Mouse (Mus musculus) layer of hippocampus, adult 11-12 months (tissue): ENCODE data around the gene Vwa2.

ENCODE experiments used
- DNase-seq: peaks from one replicate; pipeline ENCODE4 v3.0.0; 2022; ENCODE audit warnings: low spot score

The Vwa2 gene

DNA sequence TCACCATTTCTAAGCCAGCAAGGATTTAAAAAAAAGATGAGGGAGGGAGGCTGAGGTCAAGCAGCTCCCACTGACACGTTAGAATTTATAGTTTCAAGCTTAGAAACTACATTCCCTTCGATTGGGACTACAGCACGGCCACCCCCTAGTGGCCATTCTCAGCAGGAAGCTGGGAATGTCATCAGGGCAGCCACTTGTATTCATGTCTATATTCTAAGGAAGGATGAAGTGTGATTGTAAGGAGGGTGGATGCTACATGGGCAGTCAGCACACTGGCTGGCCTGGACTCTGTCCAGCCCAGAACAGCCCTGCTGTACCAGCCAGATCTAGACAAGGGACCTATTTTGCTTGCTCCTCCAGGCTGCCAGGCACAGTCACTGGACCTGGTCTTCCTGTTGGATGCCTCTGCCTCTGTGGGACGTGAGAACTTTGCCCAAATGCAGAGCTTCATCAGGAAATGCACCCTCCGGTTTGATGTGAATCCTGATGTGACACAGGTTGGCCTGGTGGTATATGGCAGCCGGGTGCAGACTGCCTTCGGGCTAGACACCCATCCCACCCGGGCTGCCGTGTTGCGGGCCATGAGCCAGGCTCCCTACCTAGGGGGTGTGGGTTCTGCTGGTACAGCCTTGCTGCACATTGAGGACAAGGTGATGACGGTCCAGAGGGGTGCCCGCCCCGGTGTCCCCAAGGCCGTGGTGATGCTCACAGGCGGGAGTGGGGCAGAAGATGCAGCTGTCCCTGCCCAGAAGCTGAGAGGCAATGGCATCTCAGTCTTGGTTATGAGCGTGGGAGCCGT is 34.6 kb downstream of the Vwa2 start:
- DNase-seq = peak; percentile 46

DNA sequence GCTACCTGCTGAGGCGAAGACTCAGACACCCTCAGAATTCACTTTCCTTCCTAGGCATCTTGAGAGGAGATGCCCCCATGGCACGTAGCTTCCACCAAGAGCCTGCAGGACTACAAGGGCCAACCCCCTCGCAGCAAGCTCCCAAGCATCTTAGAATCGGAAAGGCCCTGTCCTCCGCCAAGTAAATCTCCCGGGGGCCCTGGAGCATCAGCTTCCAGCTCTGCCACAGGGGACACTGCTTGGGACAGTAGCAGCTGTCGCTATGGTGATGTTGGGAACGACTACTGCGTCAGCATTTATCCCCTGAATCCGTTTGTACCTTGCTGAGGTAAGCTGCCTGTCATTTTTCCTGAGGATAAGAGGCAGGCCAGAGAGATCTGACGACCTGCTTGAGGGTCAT is 36.5 kb downstream of the Vwa2 start:
- DNase-seq = no peak

DNA sequence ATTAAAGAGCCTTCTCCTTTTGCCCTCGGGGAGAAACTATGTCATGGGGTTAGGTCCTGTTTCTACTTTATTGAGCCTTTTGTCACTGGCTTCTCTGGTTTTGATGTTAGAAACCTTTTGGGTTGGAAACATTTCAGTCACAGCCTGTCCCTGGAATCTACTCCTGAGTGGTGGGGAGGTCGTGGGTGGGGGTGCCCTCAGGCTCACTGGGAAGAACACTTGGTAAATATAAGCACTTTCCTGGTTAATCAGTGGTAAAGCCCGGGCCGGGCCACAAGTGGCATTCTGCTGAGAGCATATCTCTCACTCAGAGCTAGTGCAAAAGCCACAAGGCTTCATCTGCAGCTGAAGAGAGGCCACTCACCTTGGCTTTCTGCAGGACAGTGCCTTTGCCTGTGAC is 39.7 kb downstream of the Vwa2 start:
- DNase-seq = no peak

DNA sequence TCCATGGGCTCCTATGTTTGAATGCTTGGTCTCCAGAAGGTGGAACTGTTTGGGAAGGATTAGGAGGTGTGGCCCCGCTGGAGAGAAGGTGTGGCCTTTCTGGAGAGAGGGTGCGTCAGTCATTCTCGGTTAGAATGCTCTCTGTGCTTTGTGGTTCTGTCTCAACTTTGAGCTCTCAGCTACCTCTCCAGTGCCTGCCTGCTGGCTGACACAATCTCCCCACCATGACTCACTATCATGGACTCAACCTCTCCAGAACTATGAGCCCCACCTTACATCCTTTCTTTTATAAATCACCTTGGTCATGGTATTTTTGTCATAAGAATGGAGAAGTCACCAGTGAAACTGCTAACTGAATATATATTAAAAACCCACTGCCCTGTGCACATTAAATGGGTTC is 40.6 kb downstream of the Vwa2 start:
- no peak for DNase-seq

DNA sequence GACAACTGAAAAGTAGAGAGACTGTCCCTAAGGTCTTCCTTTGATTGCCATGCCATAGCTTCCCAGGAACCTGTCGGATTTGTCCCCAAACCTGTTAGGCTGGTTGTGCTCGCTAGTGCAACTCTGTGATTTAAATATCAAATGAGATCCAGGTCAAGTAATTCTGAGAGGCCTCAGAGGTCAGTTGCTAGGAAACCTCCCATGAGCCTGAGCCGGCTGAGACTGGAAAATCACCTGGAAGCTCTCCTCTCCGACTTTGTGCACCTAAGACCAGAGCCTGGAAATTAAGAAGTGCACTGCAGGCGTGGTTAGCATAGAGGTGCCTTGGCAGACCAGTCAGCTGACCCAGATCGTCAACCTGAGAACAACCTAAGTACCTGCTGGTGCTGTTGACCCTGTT is 41.0 kb downstream of the Vwa2 start:
- DNase-seq = no peak

DNA sequence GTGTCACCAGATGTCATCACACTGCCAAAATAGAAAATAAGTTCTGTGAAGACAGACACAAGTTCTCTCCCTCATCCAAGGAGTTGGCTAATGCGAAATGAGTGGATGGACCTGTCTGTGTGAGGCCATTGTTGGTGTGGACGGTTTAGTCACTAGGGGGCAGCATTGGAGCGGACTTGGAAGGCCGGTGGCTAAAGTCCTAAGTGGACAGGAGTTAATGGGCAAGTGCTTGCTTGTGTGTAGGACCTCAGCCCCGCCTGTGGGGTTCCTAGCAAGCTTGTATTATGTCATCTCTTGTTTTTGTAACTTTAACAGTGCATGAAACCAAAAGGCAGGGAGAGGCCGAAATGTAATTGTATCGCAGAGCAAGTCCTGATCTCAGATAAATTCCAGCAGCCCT is 45.6 kb downstream of the Vwa2 start:
- DNase-seq = peak; percentile 87

DNA sequence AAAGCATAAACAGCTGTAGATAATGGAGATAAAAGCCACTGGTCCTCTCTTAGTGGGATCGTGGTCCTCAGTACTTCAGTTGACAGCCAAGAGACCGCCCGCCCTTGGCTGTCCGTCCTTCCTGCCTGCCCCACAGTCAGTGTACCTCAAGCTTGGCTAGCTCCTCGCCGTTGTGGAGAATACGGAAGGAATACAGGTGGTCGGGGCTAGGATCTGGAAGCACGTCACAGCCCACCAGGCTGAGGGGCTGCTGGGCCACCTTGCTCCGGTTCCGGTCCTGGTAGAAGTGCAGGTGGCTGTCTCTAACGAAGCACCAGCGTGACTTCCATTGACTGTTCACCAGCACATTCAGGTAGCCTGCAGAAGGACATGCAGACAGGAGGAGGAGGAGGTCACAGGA is 46.2 kb downstream of the Vwa2 start:
- no peak for DNase-seq

DNA sequence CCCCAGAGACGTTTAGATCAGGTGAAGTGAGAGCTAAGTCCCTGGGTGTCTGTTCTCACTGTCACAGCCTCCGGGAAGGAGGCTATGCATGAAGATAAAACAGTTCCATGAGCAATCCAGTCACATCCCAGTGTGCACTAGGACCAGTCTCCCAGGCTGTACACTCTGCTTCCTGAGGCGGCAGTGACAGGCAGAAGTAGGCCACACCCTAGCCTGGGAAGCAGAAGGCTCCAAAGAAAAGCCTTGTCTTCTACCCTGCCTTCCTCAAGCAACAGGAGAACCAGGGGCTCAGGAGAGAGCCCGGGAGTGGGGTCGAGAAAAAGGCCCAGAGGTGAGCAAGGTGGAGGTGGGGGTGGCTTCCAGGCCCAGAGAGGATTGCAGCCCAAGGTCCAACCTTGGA is 47.7 kb downstream of the Vwa2 start:
- no peak for DNase-seq

DNA sequence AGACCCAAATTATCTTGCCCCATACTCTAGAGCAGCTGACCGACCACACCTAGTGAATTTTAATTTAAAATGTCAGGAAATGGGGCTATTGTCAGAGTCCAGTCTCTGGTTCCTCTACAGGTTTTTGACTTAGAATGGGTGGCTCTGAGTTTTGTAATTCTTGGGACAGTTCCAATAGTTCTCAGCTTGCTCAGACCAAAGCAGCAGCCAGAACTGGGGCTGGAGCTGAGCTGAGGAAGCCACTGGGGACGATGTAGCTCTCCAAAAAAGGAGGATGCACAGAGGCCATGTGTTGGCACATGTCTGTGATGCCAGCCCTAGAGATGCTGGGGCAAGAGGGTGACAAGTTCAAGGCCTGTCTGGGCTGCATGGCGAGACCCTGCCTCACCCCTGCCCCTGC is 55.3 kb downstream of the Vwa2 start:
- DNase-seq = no peak

DNA sequence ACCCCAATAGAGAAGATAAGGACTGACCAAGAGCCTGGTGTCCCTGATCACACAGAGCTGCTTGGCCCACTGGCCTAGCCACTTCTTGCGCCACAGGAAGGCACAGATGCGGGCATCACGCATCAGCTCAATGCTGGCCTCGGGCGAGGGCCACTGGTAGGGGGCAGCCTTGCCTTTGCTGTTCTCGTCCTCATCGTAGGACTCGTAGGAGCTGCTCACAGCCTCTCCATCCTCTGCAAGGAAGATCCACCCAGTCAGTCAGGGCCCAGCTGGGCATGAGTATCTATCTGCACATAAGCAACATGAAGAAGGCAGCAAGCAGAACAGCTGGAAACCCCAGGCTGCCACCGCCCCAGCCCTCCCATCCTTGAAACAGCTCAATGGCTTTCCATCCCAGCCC is 56.0 kb downstream of the Vwa2 start:
- no peak for DNase-seq

DNA sequence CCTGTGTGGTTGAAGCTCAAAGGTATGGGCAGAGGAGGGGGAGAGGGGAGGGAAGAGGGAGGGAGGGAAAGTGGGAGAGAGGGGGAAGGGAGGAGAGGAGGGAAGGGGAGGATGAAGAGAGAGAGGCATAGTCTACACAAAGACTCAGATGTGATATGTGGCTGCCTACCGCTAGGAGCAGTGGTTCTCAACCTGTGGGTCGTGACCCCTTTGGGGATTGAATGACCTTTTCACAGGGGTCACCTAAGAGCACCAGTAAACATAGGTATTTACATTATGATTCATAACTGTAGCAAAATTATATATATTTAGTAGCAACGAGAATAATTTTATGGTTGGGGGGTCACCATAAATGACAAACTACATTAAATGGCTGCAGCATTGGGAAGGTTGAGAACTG is 59.8 kb downstream of the Vwa2 start:
- no peak for DNase-seq

DNA sequence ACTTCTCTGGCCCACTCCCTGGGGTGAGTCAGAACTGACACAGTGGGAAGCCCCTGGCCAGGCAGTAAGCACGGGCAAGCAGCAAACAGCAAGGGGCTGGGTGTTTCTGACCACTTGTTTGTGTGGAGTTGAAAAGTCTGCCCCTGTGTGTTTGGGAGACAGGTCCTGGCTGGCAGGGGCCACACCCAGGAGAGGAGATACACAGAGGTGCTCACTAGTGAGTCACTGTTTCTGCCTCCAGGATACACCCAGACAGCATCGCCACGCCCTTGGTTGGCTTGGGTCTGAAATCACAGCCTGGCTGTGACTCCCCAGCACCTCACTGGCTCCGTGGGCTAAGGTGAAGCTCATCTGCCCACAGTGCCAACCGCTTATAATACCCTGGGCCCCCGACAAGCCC is 61.1 kb downstream of the Vwa2 start:
- DNase-seq = no peak

DNA sequence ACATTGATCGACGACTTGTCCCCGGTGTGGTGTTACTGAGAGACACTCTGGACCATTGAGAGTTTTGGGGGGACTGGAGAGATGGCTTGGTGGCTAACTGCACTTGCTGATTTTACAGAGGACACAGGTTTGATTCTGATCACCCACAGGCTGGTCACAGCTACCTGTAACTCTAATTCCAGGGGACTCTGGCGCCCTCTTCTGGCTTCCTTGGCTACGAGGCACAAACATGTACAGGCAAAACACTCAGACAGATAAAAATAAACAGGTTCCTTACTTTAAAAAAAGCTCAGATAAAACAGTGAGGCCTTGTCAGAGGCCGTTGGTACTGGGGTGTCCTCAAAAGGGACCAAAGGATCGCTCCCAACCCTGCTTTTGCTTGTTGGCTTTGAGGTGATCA is 61.7 kb downstream of the Vwa2 start:
- no peak for DNase-seq

DNA sequence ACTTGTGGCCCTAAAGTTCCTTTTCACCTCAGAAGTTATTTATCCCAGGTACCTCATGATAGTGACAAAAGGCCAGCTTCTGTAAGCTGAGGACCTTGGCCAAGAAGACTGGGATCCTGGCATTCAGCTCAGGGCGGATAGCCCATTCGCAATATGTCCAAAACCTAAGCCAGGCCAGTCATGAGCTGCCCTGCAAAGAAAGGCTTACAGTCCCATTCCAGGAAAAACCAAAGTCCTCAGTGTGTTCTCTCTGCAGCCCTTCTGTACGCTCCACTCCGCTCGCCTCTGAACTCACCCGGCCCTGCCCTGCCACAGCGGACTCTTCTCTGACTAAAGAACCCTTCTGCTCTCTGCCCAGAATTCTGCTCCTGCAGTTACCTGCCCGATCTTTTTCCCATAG is 62.2 kb downstream of the Vwa2 start:
- DNase-seq = no peak

DNA sequence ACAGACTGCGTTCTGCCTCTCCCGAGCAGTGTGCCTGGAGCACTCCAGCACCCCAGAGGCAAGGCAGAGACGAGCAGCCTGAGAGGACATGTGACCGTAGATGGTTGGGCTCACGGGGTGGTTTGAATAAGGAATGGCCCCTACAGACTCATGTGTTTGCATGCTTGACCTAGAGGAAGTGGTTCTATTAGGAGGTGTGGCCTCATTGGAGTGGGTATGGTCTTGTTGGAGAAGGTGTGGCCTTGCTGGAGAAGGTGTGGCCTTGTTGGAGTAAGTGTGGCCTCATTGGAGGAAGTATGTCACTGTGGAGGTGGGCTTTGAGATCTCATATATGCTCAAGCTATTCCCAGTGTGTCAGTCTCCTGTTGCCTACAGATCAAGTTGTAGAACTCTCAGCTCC is 63.9 kb downstream of the Vwa2 start:
- no peak for DNase-seq

DNA sequence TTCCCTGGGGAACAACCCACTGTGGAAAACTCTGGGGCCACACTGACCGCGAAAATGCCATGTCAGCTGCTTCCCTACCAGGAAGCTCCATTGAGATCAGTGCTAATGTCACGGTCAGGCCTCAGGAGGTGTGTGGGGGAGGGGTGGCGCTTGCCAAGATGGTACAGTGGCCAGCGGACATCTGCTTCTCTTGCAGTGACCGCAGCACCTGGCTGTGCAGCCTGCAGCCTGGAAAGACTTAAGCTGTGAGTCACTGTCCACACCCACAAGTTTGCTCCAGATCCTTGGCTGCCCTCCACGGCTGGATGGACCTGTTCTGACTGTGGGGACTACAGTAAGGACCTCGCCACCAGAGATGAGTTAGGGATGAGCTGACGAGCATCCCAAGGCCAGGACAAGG is 65.8 kb downstream of the Vwa2 start:
- no peak for DNase-seq

DNA sequence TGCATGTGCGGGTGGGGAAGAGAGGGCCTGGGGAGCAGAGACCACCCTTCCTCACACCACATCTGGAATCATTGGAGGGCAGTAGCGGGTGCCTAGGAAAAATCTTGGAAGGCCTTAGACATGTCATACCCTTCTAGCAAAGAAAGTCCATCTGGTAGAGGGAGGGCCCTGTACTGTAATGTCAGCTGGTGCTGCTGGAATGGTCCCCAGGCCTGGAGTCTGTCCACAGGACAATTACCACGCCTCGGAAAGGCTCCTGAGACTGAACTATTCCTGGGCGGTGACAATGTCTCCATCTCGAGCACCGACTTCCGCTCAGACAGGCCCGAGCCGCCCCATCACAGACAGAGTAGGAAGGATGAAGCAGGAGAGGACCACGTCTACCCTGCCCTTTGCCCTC is 66.5 kb downstream of the Vwa2 start:
- no peak for DNase-seq

DNA sequence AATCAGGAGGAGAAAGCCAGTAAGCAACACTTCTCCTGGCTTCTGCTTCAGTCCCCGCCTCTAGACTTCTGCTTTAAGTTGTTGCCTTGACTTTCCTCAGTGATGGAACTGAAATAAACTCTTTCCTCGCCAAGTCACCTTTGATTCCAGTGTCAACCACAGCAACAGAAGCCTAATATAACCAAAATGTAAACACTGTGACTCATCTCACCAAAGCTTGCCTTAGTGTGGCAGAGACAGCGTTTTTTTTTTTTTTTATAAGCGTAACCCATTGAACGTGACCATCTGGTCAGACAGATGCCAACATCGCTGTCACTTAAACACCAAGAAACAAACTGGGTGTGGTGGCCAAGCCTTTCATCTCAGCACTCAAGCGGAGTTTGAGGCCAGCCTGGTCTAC is 68.2 kb downstream of the Vwa2 start:
- no peak for DNase-seq

DNA sequence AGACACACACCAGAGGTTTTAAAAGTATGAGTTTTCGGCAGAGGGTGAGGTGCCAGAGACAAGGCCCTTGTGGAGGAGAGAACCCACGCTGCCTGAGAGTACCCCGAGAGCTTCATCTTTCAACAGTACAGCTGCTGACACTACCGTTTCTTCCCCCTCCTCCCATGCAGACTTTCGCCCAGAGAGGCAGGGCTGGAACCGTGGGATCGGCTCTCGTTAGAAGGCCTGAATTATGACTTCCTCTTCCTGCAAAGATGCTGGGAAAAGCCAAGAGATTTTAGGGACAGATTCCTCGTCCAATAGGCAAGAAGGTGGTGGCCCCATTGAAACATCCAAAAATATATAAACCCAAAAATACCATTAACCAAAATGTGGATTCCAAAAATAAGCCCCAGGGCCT is 70.2 kb downstream of the Vwa2 start:
- no peak for DNase-seq

DNA sequence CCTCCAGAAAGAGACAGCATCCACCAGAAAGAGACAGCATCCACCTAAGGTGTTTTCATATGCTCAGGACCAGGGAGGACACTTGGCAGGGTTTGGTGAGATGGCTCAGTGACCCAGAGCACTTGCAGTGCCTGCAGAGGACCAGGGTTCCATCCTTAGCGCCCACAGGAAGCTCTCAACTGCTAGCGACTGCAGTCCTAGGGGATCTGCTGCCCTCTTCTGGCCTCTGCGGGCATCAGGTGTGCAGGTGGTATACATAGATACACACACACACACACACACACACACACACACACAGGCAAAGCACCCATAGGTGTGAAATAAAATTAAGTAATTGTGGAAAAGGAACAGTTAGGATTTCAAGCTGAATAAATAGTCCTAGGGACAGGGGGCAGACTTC is 70.8 kb downstream of the Vwa2 start:
- DNase-seq = no peak

DNA sequence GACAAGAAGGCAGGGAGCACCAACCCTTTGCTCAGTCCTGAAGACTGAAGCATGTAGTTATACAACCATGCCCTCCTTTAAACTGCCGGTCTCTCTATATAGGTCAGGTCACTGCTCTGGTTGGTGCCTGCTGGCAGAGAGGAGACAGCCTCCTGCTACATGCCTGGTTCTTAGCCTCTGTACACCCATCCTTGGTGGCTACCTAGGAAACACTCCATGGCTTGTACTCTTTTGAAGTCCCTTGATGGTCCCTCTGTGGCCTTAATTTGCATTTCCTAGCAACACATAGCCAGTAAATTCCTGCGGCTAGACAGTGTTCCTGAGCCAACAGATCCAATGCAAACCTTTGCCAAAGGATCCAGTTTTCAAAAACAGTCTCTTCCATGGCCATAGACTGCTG is 71.6 kb downstream of the Vwa2 start:
- no peak for DNase-seq

DNA sequence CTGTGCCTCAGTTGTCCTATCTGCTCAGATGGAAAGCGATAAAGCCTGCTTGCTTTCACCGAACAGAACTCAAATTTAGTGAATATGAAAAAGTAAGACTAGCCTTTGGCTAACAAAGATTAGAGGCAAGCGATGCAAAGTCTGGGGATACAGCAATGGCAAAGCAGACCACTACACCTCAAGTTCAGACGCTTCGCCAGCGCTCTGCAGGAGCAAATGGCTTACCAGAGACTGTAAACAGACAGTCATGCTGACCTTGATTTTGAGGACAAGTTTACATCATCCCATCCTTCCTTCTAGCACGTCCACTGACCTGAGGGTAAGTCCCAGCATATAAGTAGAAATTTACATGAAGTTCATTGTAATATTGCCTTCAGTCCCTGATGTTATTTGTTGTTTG is 72.2 kb downstream of the Vwa2 start:
- DNase-seq = no peak

DNA sequence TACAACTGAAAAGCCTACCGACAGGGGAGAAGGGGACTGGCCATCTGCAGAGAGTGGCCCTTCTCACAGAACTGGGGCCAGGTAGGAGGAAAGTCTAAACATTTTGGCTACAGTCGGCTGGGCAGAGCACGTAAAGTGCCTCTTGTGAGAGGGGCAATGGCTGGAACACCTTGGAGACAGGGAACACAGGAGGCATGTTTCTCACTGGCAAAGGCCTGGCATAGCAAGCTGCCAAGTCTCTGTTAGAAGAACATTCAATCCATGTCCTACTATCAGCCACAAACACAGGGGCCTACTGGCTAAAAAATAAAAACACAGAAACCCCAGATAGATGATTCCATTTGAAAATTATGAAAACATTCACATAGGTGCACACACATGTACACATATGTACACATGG is 72.7 kb downstream of the Vwa2 start:
- DNase-seq = no peak

DNA sequence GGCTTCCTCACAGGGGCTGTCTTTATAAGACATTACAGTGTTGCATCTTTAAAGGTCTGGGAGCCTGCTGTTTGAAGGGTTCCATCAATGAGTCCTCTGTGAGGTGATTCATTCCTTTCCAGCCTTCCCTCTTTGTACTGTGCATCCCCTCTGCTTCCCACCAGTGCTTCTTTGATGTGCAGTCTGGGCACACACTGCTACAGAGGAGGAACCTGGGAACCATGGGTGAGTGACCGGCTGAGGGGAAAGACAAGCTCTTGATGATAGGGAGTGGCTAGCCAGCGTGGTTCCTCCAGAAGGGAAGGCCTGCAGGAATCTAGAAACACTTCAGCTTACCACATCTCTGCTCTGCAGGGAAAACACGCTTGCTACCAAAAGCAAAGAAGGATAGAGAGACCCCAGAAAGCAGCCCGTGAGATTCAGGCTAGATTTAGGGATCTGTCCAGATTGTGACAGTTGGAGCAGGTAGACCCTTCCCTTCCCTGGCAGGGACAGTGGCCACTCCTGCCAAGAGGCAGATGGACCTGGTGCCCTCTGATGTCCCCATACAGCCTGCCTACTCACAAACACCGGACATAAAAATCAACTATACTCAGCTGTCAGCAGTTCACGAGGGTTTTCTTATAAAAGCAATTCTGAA is 74.0 kb downstream of the Vwa2 start:
- DNase-seq = no peak
